Mouse (Mus musculus) urinary bladder, postnatal 4 days (tissue): Measurements from ENCODE around the gene Hrasls.

Experiments
- DNase-seq, 2 experiments: peaks; one replicate each; pipeline ENCODE4 v3.0.0; 2021 to 2022; ENCODE audit warnings: low spot score in 2 of 2

Hrasls gene

GRCm38 (mm10) chr16:29209605-29210411 lies at the start of gene Hrasls:
Gene Hrasls, plus strand, starts transcription at chr16:29209695.
- peak in 1 of 2 experiments; percentile 43 for DNase-seq

GRCm38 (mm10) chr16:29162271-29162670 lies 47.2 kb upstream of the Hrasls start:
- DNase-seq, result no peak

- no peak for DNase-seq
These were observed 42.4 kb upstream of the Hrasls start for GRCm38 (mm10) chr16:29167051-29167450.

- no peak for DNase-seq
These were observed 37.8 kb upstream of the Hrasls start for GRCm38 (mm10) chr16:29171741-29172140.

- no peak for DNase-seq
These were observed 36.3 kb upstream of the Hrasls start for GRCm38 (mm10) chr16:29173201-29173600.

- DNase-seq, result no peak
These were observed 34.6 kb upstream of the Hrasls start for GRCm38 (mm10) chr16:29174831-29175350.

- DNase-seq, result no peak
These were observed 16.6 kb upstream of the Hrasls start for GRCm38 (mm10) chr16:29192911-29193310.

GRCm38 (mm10) chr16:29193981-29194380 lies 15.5 kb upstream of the Hrasls start:
- DNase-seq, result no peak

GRCm38 (mm10) chr16:29195156-29195555 lies 14.3 kb upstream of the Hrasls start:
- DNase-seq, result no peak

- peak in 1 of 2 experiments; percentile 48 for DNase-seq
These were observed 11.0 kb upstream of the Hrasls start for GRCm38 (mm10) chr16:29198461-29198860.

- no peak for DNase-seq
These were observed 8.3 kb upstream of the Hrasls start for GRCm38 (mm10) chr16:29201146-29201545.

GRCm38 (mm10) chr16:29204875-29205274 lies 4.6 kb upstream of the Hrasls start:
- DNase-seq, result no peak

GRCm38 (mm10) chr16:29205581-29205980 lies 3.9 kb upstream of the Hrasls start:
- no peak for DNase-seq

- no peak for DNase-seq
These were observed 654 bp upstream of the Hrasls start for GRCm38 (mm10) chr16:29208841-29209240.

GRCm38 (mm10) chr16:29216395-29217295 lies 7.2 kb downstream of the Hrasls start:
- no peak for DNase-seq

GRCm38 (mm10) chr16:29235951-29236350 lies 26.5 kb downstream of the Hrasls start:
- DNase-seq, result no peak

GRCm38 (mm10) chr16:29254325-29254724 lies 44.8 kb downstream of the Hrasls start:
- DNase-seq, result no peak
